Mouse (Mus musculus): ENCODE results near the gene Pogk. TPM values are rescaled to one million over a fixed set of nuclear protein-coding genes. Genes with fewer than 3 reads are reported as not detected.

Gene Pogk
- polyA plus RNA-seq, 1 experiment from 2014 or later, result 41.1 TPM

DNA sequence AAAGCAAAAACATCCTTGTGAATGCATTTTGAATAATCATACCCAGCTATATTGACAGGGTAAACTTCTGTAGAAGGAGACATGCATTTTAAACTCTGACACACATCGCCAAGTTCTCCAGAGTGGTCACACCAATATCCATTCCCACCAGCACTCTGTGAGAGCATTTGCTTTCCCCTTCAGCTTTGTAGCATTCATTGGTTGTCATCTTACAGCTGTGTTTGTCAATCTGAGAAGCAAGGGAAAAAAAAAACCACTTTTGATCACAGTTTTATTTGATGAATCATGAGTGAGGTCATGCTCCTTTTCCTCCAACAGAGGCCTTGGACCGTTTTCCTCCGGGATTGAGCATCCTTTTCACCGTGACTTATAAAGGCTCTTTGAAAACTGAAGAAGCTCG is 66.1 kb downstream of the Pogk start:
- Histone ChIP-seq H3K27me3 (peaks cover 3% of the 10 kb centered on the region; the same call in 1 of the 2 replicates), H3K4me3 (replicated peaks) (no peak overlapping the region), H3K4me2 (replicated peaks) (no peak overlapping the region), H3K27ac (no peak overlapping the region), H3K9ac (replicated peaks) (no peak overlapping the region), H3K9me3 (no peaks in the 10 kb centered on the region), H3K4me1 (replicated peaks) (peaks cover 14% of the 10 kb centered on the region), H3K36me3 (no peaks in the 10 kb centered on the region)
- no peak for ATAC-seq
- WGBS, result 48% methylated on average over 5 of the region's 5 CpGs

- no peaks in the 10 kb centered on the region for H3K9me3 ChIP-seq
- ATAC-seq, result no peak
- H3K4me1 ChIP-seq (replicated peaks), result peaks cover 14% of the 10 kb centered on the region
- no peak overlapping the region for H3K9ac ChIP-seq (replicated peaks)
- H3K27me3 ChIP-seq, result peaks cover 3% of the 10 kb centered on the region; the same call in 1 of the 2 replicates
- no peak overlapping the region for H3K27ac ChIP-seq
- no peak overlapping the region for H3K4me3 ChIP-seq (replicated peaks)
- no peak overlapping the region for H3K4me2 ChIP-seq (replicated peaks)
- WGBS, result 92% methylated on average over 1 of the region's 1 CpGs
- H3K36me3 ChIP-seq, result no peaks in the 10 kb centered on the region
These were observed 67.1 kb downstream of the Pogk start for GRCm38 (mm10) chr1:166342539-166342938.

GRCm38 (mm10) chr1:166342060-166342459 is 67.6 kb downstream of the Pogk start:
- H3K4me2 ChIP-seq (replicated peaks), result no peak overlapping the region
- H3K9me3 ChIP-seq, result no peaks in the 10 kb centered on the region
- H3K9ac ChIP-seq (replicated peaks), result no peak overlapping the region
- H3K27me3 ChIP-seq, result peaks cover 2% of the 10 kb centered on the region; the same call in 1 of the 2 replicates
- peaks cover 14% of the 10 kb centered on the region for H3K4me1 ChIP-seq (replicated peaks)
- no peaks in the 10 kb centered on the region for H3K36me3 ChIP-seq
- WGBS, result 66% methylated on average over 2 of the region's 2 CpGs
- no peak overlapping the region for H3K4me3 ChIP-seq (replicated peaks)
- ATAC-seq, result no peak
- no peak overlapping the region for H3K27ac ChIP-seq

DNA sequence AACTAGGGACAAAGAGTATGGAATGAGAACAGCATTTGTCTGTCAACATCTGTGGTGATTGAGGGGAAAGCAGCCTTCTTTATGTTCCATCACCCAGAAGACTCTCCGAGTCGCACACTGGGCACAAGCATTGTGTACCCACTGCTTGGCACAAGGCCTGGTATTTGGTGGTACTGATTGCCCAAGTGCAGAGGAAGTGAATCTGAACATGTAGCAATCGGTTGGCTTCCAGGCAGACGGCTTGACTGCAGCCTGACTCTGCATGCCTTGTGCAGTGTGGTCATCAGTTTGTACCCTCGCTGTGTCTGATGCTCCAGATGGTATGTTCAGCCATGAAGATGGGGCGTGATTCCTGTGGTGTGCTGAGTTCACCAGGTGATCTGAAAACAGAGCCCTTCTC is 70.6 kb downstream of the Pogk start:
- H3K4me3 ChIP-seq (replicated peaks), result no peak overlapping the region
- H3K9ac ChIP-seq (replicated peaks), result no peak overlapping the region
- H3K4me1 ChIP-seq (replicated peaks), result peaks cover 6% of the 10 kb centered on the region
- ATAC-seq, result no peak
- no peak overlapping the region for H3K4me2 ChIP-seq (replicated peaks)
- H3K27me3 ChIP-seq, result no peaks in the 10 kb centered on the region
- WGBS, result 90% methylated on average over 6 of the region's 6 CpGs
- H3K27ac ChIP-seq, result no peak overlapping the region
- H3K9me3 ChIP-seq, result no peaks in the 10 kb centered on the region
- H3K36me3 ChIP-seq, result no peaks in the 10 kb centered on the region

Other genes starting within 250 kb of the Pogk start
- not detected in 2 replicates for gene Mael, start 171.1 kb downstream of the Pogk start, polyA plus RNA-seq (2015; fragmentation: Nextera tagmentation; extraction: Ambion mirVana)
- gene Ildr2, start 155.7 kb downstream of the Pogk start, polyA plus RNA-seq (2015; fragmentation: Nextera tagmentation; extraction: Ambion mirVana), result 5.3 and 6.5 TPM in 2 replicates
- gene Tada1, start 30.8 kb downstream of the Pogk start, polyA plus RNA-seq (2015; fragmentation: Nextera tagmentation; extraction: Ambion mirVana), result 79.8 and 83.0 TPM in 2 replicates
- not detected in 2 replicates for gene Gm4846, start 87.7 kb upstream of the Pogk start, polyA plus RNA-seq (2015; fragmentation: Nextera tagmentation; extraction: Ambion mirVana)
- gene Gm4847, start 237.8 kb upstream of the Pogk start, polyA plus RNA-seq (2015; fragmentation: Nextera tagmentation; extraction: Ambion mirVana), result not detected in 2 replicates

Data from midbrain, embryonic 13.5 days (tissue).